Mouse (Mus musculus) lung, postnatal 0 days (tissue): ENCODE results near the gene Cnnm1. TPM values are rescaled to one million over a fixed set of nuclear protein-coding genes. Genes with fewer than 3 reads are reported as not detected.
A peak's percentile ranks its signal among the peaks of the same experiment; 100 is the strongest.

ENCODE experiments used
- ATAC-seq: fragments of 200-750 bp; cut with Nextera tagmentation; 2 replicates; pipeline ENCODE4 v1.8.0; 2017; ENCODE audit warnings: moderate library complexity
- DNase-seq: peaks from one replicate; pipeline ENCODE4 v3.0.0-alpha.2; 2016; ENCODE audit warnings: low spot score
- H3K27ac ChIP-seq: fragments of 300-500 bp; sonication (generic); 2 replicates; pipeline ENCODE4 v1.5.1; 2014; ENCODE audit warnings: antibody characterized with exemption, mild to moderate bottlenecking, low read length, mixed read lengths
- H3K27me3 ChIP-seq: fragments of 300-500 bp; sonication (generic); replicated peaks from 2 replicates; pipeline ENCODE4 v1.6.1; 2014; ENCODE audit warnings: low read length, mixed read lengths; ENCODE audit not compliant: insufficient read depth
- H3K36me3 ChIP-seq: fragments of 300-500 bp; sonication (generic); 2 replicates; pipeline ENCODE4 v1.6.1; 2014; ENCODE audit warnings: low read length, mixed read lengths; ENCODE audit not compliant: insufficient read depth
- H3K4me1 ChIP-seq: fragments of 300-500 bp; sonication (generic); 2 replicates; pipeline ENCODE4 v1.6.1; 2014; ENCODE audit warnings: antibody characterized with exemption, low read depth, low read length, mixed read lengths; ENCODE audit not compliant: insufficient read depth
- H3K4me2 ChIP-seq: fragments of 300-500 bp; sonication (generic); replicated peaks from 2 replicates; pipeline ENCODE4 v1.6.1; 2014; ENCODE audit warnings: low read depth, mild to moderate bottlenecking, low read length, moderate library complexity, mixed read lengths
- H3K4me3 ChIP-seq: fragments of 300-500 bp; sonication (generic); 2 replicates; pipeline ENCODE4 v1.5.1; 2014; ENCODE audit warnings: low read depth, low read length
- H3K9ac ChIP-seq: fragments of 300-500 bp; sonication (generic); replicated peaks from 2 replicates; pipeline ENCODE4 v1.6.1; 2014; ENCODE audit warnings: low read depth, mild to moderate bottlenecking
- H3K9me3 ChIP-seq: fragments of 300-500 bp; sonication (generic); 2 replicates; pipeline ENCODE4 v1.6.1; 2016; ENCODE audit warnings: low read length, mixed read lengths
- CTCF ChIP-seq: IDR thresholded peaks from 2 replicates; pipeline ENCODE4 v1.5.1; 2016; ENCODE audit warnings: antibody characterized with exemption, mild to moderate bottlenecking
- EP300 ChIP-seq: IDR thresholded peaks from 2 replicates; pipeline ENCODE4 v1.6.1; 2016; ENCODE audit warnings: antibody characterized with exemption, mild to moderate bottlenecking, control low read depth
- WGBS: fragments of 180-500 bp; shearing (Covaris S2); extraction: QIAGEN DNeasy Blood & Tissue Kit; methylation state at CpG from one replicate; pipeline ENCODE4 v1.1.7; 2014; 5-methylcytosine and 5-hydroxymethylcytosine counted together
- polyA plus RNA-seq: library from polyadenylated mRNA; unstranded; fragments of >200 nt; fragmentation: Nextera tagmentation; extraction: Ambion mirVana; gene quantifications from 2 replicates; pipeline ENCODE4 v1.2.1, GENCODE M21; 2015

The Cnnm1 gene
- polyA plus RNA-seq, 1 experiment from 2014 or later = 0.25 TPM

DNA sequence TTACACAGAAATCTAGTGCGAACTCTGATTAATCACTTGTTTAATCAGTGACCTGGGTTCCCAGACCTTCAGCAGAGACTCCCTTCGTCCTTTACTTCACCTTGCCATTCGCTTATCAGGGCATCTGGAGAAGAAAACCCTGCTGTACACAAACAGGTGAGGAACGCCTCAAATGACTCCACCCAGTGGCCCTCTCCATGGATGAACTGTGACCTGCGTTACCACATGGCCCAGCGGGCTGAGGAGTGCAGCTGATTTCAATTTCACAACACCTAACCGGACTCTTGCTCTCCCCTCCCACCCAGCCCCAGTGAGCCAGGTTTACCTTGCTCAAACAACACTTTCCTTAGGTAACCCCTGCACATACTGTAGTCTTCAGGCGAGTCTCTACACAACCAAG, 73.6 kb downstream of the Cnnm1 start:
- H3K4me2 ChIP-seq = no peak overlapping the region
- no peaks in the 10 kb centered on the region for H3K4me1 ChIP-seq
- TF ChIP-seq CTCF (no peak), EP300 (no peak)
- no peak for DNase-seq
- no peak for ATAC-seq
- H3K4me3 ChIP-seq = no peak overlapping the region
- H3K27ac ChIP-seq = no peak overlapping the region
- WGBS = 81% methylated on average over 8 of the region's 8 CpGs
- no peaks in the 10 kb centered on the region for H3K36me3 ChIP-seq
- H3K9me3 ChIP-seq = no peaks in the 10 kb centered on the region
- H3K27me3 ChIP-seq = no peaks in the 10 kb centered on the region
- no peak overlapping the region for H3K9ac ChIP-seq

DNA sequence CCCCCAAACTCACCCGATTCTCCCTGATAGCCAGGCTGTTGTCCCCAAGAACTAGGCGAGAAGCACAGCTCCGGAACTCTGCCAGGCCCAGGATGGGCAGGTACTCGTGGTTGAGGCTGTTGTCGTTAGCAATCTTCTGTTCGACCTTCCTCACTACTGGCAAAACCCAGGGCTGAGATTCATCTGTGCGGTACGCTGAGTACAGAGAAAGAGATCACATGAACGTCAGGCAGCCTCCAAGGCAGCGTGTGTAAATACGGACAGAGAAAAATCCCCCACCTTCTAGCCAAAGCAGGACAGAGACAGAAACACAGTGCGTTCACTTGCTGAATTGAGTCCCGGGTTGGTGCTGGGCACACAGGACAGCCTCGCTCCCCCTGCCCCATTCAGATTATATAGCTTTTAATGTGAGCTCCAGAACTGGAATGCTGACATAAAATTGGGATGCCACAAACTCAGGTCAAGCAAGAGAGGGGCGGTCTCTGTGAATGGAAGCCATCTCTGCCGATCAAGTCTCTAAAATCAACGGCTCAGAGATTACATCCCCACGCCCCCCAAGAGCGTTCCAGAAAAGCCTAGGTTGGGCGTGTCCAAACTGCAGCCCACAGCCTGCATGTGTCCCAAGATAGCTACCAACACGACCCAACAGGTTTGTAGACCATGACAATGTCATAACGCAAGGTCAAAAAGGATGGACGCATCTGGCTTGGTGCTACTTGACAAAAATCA, 75.6 kb downstream of the Cnnm1 start:
- 90% methylated on average over 23 of the region's 23 CpGs for WGBS
- no peak overlapping the region for H3K27ac ChIP-seq
- no peaks in the 10 kb centered on the region for H3K27me3 ChIP-seq
- no peak overlapping the region for H3K4me3 ChIP-seq
- no peak overlapping the region for H3K9ac ChIP-seq
- no peak overlapping the region for H3K4me2 ChIP-seq
- no peaks in the 10 kb centered on the region for H3K36me3 ChIP-seq
- H3K9me3 ChIP-seq = no peaks in the 10 kb centered on the region
- no peaks in the 10 kb centered on the region for H3K4me1 ChIP-seq
- DNase-seq = no peak
- no peak for ATAC-seq
- no peak for TF ChIP-seq CTCF
- TF ChIP-seq EP300 = no peak

DNA sequence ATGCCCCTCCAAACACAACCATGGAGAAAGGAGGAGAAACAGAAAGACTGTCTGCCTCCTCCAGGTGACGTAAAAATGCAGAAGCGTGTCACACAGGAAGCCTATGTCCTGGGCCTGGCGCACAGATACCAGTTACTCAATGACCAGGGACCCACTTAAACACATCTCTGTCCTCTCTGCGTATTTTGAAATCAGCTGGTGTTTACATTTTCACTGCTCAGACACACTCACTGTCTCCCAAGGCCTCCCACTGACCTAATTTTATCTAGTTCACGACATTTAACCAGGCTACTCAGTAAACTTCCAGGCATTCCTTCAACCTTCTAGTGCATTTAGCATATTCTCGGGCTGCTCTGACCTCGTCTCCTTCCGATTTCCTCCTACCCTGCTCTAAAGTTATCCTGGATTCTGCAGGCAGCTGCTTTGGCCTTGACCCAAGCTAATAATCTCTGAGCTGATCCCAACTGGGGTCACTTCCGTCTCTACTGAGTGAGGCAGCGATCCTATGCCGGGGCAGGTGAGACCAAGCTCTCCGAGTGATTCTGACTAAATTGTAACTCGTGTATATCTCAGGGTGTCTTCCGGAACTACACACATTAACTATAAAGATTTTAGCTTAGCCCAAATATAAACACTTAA, 76.3 kb downstream of the Cnnm1 start:
- no peak overlapping the region for H3K4me3 ChIP-seq
- H3K9ac ChIP-seq = no peak overlapping the region
- no peaks in the 10 kb centered on the region for H3K4me1 ChIP-seq
- H3K36me3 ChIP-seq = no peaks in the 10 kb centered on the region
- no peak for TF ChIP-seq EP300
- TF ChIP-seq CTCF = no peak
- DNase-seq (peak; percentile 14), ATAC-seq (no peak)
- no peaks in the 10 kb centered on the region for H3K27me3 ChIP-seq
- no peaks in the 10 kb centered on the region for H3K9me3 ChIP-seq
- no peak overlapping the region for H3K4me2 ChIP-seq
- WGBS = 58% methylated on average over 14 of the region's 14 CpGs
- H3K27ac ChIP-seq = no peak overlapping the region

DNA sequence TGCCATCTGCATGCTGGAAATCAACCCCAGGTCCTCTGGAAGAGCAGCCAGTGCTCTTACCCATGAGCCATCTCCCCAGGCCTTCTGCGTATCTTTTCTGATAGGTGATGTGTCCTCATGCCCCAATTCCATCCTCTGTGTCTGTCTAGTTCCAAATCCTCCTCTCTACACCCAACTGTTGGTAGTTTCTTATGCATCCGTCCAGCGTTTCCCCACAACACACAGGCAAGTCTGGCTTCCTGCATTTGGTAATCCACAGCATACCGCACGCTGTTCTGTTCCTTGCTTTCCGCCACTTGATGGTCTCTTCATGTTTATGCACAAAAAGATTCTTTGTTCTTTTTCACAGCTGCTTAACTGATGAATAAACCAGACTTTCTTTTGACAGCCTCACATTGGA, 77.1 kb downstream of the Cnnm1 start:
- Histone ChIP-seq H3K4me1 (no peaks in the 10 kb centered on the region), H3K27ac (no peak overlapping the region), H3K9me3 (no peaks in the 10 kb centered on the region), H3K4me3 (no peak overlapping the region), H3K36me3 (no peaks in the 10 kb centered on the region), H3K4me2 (no peak overlapping the region), H3K27me3 (no peaks in the 10 kb centered on the region), H3K9ac (no peak overlapping the region)
- 77% methylated on average over 6 of the region's 6 CpGs for WGBS
- DNase-seq (no peak), ATAC-seq (no peak)
- TF ChIP-seq EP300 = no peak
- TF ChIP-seq CTCF = no peak

DNA sequence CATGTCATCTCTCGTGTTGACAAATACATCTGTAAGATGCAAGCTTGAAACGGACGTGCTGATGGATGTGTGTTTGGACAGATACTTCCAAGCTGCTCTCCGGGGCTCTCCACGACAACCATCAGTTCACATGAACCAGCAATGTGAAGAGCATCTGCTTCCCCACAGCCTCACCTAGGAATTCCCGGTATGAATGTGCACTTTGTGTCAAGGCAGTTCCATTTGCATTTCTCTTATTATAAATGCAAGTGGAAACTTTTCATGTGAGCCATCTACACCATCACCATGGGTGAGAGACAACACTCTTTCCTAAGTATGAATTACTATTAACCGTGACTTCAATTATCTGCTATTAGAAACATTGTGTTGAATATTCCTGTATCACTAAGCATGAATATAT, 77.6 kb downstream of the Cnnm1 start:
- ATAC-seq = no peak
- no peak overlapping the region for H3K4me3 ChIP-seq
- no peaks in the 10 kb centered on the region for H3K4me1 ChIP-seq
- H3K27me3 ChIP-seq = no peaks in the 10 kb centered on the region
- H3K27ac ChIP-seq = no peak overlapping the region
- WGBS = 61% methylated on average over 7 of the region's 7 CpGs
- H3K4me2 ChIP-seq = no peak overlapping the region
- H3K9ac ChIP-seq = no peak overlapping the region
- TF ChIP-seq EP300 = no peak
- no peak for TF ChIP-seq CTCF
- no peaks in the 10 kb centered on the region for H3K9me3 ChIP-seq
- DNase-seq = no peak
- no peaks in the 10 kb centered on the region for H3K36me3 ChIP-seq

DNA sequence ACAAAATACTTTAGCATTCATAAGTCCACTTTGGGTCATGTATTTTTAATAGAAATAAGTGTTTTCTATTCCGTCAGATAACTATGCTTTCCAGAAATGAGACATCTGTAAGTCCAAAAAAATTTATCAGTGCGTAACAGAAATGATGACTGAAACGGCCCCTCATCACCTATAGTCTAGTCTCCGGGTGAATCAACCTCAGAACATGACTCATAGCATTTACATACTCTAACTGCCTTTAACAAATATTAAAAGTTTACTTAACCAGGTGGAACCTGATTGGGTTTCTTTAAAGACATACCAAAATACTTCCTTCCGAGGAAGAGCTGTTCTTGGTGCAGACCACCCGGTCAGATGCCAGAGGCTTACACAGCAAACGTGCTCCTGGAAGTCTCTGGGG, 78.0 kb downstream of the Cnnm1 start:
- ATAC-seq (no peak), DNase-seq (no peak)
- no peaks in the 10 kb centered on the region for H3K4me1 ChIP-seq
- no peaks in the 10 kb centered on the region for H3K9me3 ChIP-seq
- WGBS = 79% methylated on average over 7 of the region's 7 CpGs
- H3K4me2 ChIP-seq = no peak overlapping the region
- TF ChIP-seq CTCF = no peak
- no peak for TF ChIP-seq EP300
- no peak overlapping the region for H3K4me3 ChIP-seq
- H3K27me3 ChIP-seq = no peaks in the 10 kb centered on the region
- no peak overlapping the region for H3K27ac ChIP-seq
- no peaks in the 10 kb centered on the region for H3K36me3 ChIP-seq
- no peak overlapping the region for H3K9ac ChIP-seq
